Mouse (Mus musculus): ENCODE measurements around the gene Angptl6. TPM values are rescaled to one million over a fixed set of nuclear protein-coding genes. Genes with fewer than 3 reads are reported as not detected.

Angptl6 gene
- polyA plus RNA-seq (2015; fragmentation: Nextera tagmentation; extraction: Ambion mirVana), result 7.7 and 7.9 TPM in 2 replicates

DNA sequence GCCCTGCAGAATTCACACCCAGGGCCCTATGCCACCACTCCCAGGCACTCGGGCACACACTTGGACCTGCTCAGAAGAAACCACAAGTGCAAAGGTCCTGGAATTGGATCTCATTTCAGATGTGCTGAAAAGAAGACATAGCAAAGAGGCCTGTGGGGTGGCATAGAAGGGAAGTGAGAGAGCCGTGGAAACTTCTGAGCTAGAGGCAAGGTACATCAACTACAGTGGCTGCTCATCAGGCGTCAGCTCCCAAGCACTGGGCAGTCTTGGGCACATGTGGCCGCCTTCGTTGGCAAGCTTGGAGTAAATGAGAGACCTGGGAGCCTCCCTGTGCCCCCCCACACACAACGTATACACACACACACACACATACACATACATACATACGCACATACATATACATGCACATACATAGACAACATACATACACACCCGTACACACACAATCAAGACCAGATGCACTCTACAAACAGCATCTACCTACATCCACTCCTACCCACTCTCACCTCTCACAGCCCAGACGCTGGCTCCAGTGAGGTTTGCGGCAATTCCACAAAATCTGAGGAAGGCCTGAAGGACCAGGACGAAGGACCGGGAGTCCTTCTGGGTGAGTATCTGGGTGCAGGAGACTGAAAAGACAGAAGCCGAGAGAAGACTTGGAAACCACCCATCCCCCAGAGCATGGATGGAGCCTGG lies at the start of gene Angptl6:
Gene Angptl6 (minus strand): TSS at position 631 of the 696 bp plus-strand sequence.
- Histone ChIP-seq H3K36me3 (ENCODE audit: control insufficient read depth, insufficient read depth, low read length) (no peaks in the 10 kb centered on the region), H3K4me1 (replicated peaks; ENCODE audit: control insufficient read depth, insufficient read depth) (no peaks in the 10 kb centered on the region), H3K9ac (ENCODE audit: low read length) (peak within 1 kb of the TSS; percentile 73), H3K4me3 (ENCODE audit: low read depth, low read length) (peak within 1 kb of the TSS; percentile 41), H3K4me2 (replicated peaks; ENCODE audit: low read depth) (peak within 1 kb of the TSS; percentile 80), H3K9me3 (ENCODE audit: control insufficient read depth, low read length) (no peaks in the 10 kb centered on the region), H3K27me3 (ENCODE audit: control insufficient read depth, insufficient read depth, low read length) (no peaks in the 10 kb centered on the region), H3K27ac (replicated peaks) (peak within 1 kb of the TSS; percentile 92)
- DNase-seq (ENCODE audit: low spot score) (no peak), ATAC-seq (ENCODE audit: low FRiP score, low TSS enrichment) (no peak)
- no peak for TF ChIP-seq EP300 (optimal IDR thresholded peaks at IDR 0.05)
- 74% methylated on average over 13 of the region's 13 CpGs for WGBS

DNA sequence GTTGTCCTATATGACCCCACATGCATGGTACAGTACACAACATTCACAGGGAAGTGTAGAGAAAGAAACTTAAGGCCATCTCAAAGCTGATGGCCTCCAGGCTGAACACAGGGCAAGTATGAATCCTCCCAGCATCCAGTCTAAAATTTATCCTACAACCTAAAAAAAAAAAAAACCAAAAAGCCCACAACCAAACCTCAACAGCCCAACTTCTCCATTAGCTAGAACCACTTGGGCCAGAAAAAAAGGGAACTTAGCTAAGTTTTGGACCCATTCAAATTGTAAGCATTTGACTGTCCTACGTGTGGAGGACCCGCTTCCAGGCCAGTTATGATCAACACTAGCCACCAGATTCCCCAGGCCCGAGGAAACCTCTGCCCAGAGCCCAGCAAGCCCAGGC lies 43.7 kb upstream of the Angptl6 start:
- DNase-seq (ENCODE audit: low spot score) (no peak), ATAC-seq (ENCODE audit: low FRiP score, low TSS enrichment) (no peak)
- Histone ChIP-seq H3K4me1 (replicated peaks; ENCODE audit: control insufficient read depth, insufficient read depth) (no peaks in the 10 kb centered on the region), H3K27me3 (ENCODE audit: control insufficient read depth, insufficient read depth, low read length) (no peaks in the 10 kb centered on the region), H3K27ac (replicated peaks) (no peak overlapping the region), H3K4me2 (replicated peaks; ENCODE audit: low read depth) (no peak overlapping the region), H3K4me3 (ENCODE audit: low read depth, low read length) (no peak overlapping the region), H3K9me3 (ENCODE audit: control insufficient read depth, low read length) (no peaks in the 10 kb centered on the region), H3K36me3 (ENCODE audit: control insufficient read depth, insufficient read depth, low read length) (peaks cover 40% of the 10 kb centered on the region), H3K9ac (ENCODE audit: low read length) (no peak overlapping the region)
- WGBS, result 85% methylated on average over 3 of the region's 3 CpGs
- TF ChIP-seq CTCF (IDR thresholded peaks at IDR 0.05; ENCODE audit: low read depth), result no peak
- TF ChIP-seq EP300 (optimal IDR thresholded peaks at IDR 0.05), result no peak

DNA sequence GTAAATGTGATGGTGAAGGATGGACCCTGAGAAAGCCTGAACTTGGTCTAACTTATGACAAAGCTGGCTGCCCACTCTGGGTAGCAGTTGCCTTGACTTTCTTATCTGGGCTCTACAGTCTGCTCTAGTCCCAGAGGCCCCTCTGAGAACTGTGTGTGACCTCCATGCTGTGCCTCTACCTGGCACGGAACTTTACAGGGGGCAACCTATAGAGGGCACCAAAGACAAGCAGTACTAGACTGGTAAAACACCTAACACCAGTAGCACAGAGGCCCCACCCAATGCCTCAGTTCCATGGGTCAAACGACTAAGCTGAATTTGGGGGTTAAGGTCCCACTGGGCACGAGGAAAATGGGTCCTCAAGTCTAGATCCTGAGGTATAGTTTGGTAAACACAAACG lies 36.6 kb upstream of the Angptl6 start:
- 83% methylated on average over 4 of the region's 4 CpGs for WGBS
- Histone ChIP-seq H3K36me3 (ENCODE audit: control insufficient read depth, insufficient read depth, low read length) (peaks cover 44% of the 10 kb centered on the region), H3K9me3 (ENCODE audit: control insufficient read depth, low read length) (no peaks in the 10 kb centered on the region), H3K4me2 (replicated peaks; ENCODE audit: low read depth) (no peak overlapping the region), H3K27ac (replicated peaks) (no peak overlapping the region), H3K4me1 (replicated peaks; ENCODE audit: control insufficient read depth, insufficient read depth) (no peaks in the 10 kb centered on the region), H3K9ac (ENCODE audit: low read length) (no peak overlapping the region), H3K4me3 (ENCODE audit: low read depth, low read length) (no peak overlapping the region), H3K27me3 (ENCODE audit: control insufficient read depth, insufficient read depth, low read length) (no peaks in the 10 kb centered on the region)
- DNase-seq (ENCODE audit: low spot score), result peak; percentile 26
- ATAC-seq (ENCODE audit: low FRiP score, low TSS enrichment), result peak; percentile 52
- TF ChIP-seq CTCF (IDR thresholded peaks at IDR 0.05; ENCODE audit: low read depth), result peak; percentile 71
- TF ChIP-seq EP300 (optimal IDR thresholded peaks at IDR 0.05), result no peak

DNA sequence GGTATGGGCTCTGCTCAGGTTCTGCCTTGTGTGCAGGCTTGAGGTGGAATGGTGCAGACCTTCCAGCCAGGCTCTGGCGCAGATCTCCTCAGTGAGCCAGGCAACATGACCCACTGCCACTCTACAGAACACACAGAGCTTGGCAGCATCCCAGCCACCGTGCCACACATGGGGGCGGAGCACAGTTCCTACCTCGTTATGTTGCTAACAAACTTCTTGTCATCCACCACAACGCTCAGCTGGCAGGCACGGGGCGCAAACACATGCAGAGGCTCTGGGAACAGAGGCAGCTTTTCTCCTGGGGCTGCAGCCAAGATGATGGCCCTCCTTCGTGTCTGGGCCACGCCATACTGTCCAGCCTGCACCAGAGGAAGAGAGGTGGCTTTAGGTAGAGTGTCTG lies 30.4 kb upstream of the Angptl6 start:
- Histone ChIP-seq H3K9me3 (ENCODE audit: control insufficient read depth, low read length) (no peaks in the 10 kb centered on the region), H3K36me3 (ENCODE audit: control insufficient read depth, insufficient read depth, low read length) (peaks cover 32% of the 10 kb centered on the region), H3K27me3 (ENCODE audit: control insufficient read depth, insufficient read depth, low read length) (no peaks in the 10 kb centered on the region), H3K9ac (ENCODE audit: low read length) (no peak overlapping the region), H3K27ac (replicated peaks) (no peak overlapping the region), H3K4me1 (replicated peaks; ENCODE audit: control insufficient read depth, insufficient read depth) (no peaks in the 10 kb centered on the region), H3K4me3 (ENCODE audit: low read depth, low read length) (no peak overlapping the region), H3K4me2 (replicated peaks; ENCODE audit: low read depth) (no peak overlapping the region)
- WGBS, result 93% methylated on average over 9 of the region's 9 CpGs
- DNase-seq (ENCODE audit: low spot score) (no peak), ATAC-seq (ENCODE audit: low FRiP score, low TSS enrichment) (no peak)
- TF ChIP-seq EP300 (optimal IDR thresholded peaks at IDR 0.05) (no peak), CTCF (IDR thresholded peaks at IDR 0.05; ENCODE audit: low read depth) (no peak)

DNA sequence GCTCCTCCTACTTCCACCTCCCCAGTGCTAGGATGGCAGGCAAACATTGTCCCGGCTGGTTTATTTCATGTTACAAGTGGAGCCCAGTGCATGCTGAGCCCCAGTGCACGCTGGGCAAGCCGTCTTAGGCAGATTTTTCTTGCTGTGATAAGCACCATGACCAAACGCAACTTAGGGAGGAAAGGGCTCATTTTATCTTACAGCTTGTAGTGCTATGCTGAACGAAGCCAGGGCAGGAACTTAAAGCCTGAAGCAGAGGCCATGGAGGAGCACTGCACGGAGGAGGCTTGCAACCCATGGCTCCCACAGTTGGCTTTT lies 22.6 kb upstream of the Angptl6 start:
- no peaks in the 10 kb centered on the region for H3K27me3 ChIP-seq (ENCODE audit: control insufficient read depth, insufficient read depth, low read length)
- H3K4me2 ChIP-seq (replicated peaks; ENCODE audit: low read depth), result no peak overlapping the region
- no peak for TF ChIP-seq EP300 (optimal IDR thresholded peaks at IDR 0.05)
- no peak for TF ChIP-seq CTCF (IDR thresholded peaks at IDR 0.05; ENCODE audit: low read depth)
- 0 out of 2 replicates have a peak, but pooled peaks cover 4% of the 10 kb centered on the region for H3K4me1 ChIP-seq (replicated peaks; ENCODE audit: control insufficient read depth, insufficient read depth)
- no peak overlapping the region for H3K9ac ChIP-seq (ENCODE audit: low read length)
- WGBS, result 23% methylated on average over 6 of the region's 6 CpGs
- H3K27ac ChIP-seq (replicated peaks), result no peak overlapping the region
- peaks cover 10% of the 10 kb centered on the region for H3K36me3 ChIP-seq (ENCODE audit: control insufficient read depth, insufficient read depth, low read length)
- DNase-seq (ENCODE audit: low spot score) (peak; percentile 26), ATAC-seq (ENCODE audit: low FRiP score, low TSS enrichment) (peak; percentile 12; the same call in 1 of the 2 replicates)
- no peak overlapping the region for H3K4me3 ChIP-seq (ENCODE audit: low read depth, low read length)
- no peaks in the 10 kb centered on the region for H3K9me3 ChIP-seq (ENCODE audit: control insufficient read depth, low read length)

DNA sequence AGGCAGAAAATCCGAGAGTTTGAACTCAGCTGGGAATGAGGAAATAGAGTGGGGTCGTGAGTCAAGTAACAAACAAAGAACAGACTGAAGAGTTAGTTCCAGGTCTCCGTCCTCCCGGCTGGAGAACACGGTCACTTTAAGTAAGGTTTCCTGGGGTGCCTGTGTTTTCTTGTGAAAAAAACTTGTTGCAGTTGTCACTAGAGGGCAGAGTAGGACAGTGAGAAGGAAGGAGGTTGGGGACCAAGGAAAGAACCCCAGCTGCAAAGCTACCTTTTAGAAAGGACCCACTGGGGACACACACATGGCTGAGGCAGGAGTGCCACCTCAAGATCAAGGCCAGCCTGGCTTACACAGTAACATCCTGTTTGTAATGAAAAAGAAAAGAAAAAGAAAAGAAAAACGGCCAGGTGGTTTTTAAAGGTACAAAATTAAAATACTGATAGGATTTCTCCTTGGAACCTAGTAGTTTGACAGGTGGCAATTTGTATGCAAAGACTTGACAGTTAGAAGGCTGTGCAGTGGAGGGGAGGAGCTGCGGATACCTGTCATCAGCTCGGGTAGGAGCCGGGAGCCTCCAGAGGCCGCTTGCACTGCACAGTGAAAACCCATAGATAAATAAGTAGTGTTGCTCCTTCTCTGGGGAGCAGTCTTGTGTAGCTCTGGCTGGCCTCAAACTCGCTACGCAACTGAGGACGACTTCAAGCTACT lies 22.1 kb upstream of the Angptl6 start:
- H3K4me2 ChIP-seq (replicated peaks; ENCODE audit: low read depth), result 0 out of 2 replicates have a peak overlapping the region, but pooled peaks have one; percentile 3
- peak; percentile 14 for ATAC-seq (ENCODE audit: low FRiP score, low TSS enrichment)
- WGBS, result 9% methylated on average over 13 of the region's 13 CpGs
- peak; percentile 27 for DNase-seq (ENCODE audit: low spot score)
- H3K9ac ChIP-seq (ENCODE audit: low read length), result no peak overlapping the region
- H3K9me3 ChIP-seq (ENCODE audit: control insufficient read depth, low read length), result no peaks in the 10 kb centered on the region
- TF ChIP-seq CTCF (IDR thresholded peaks at IDR 0.05; ENCODE audit: low read depth) (peak; percentile 86), EP300 (optimal IDR thresholded peaks at IDR 0.05) (no peak)
- H3K4me3 ChIP-seq (ENCODE audit: low read depth, low read length), result no peak overlapping the region
- peaks cover 7% of the 10 kb centered on the region for H3K36me3 ChIP-seq (ENCODE audit: control insufficient read depth, insufficient read depth, low read length)
- no peak overlapping the region for H3K27ac ChIP-seq (replicated peaks)
- 0 out of 2 replicates have a peak, but pooled peaks cover 4% of the 10 kb centered on the region for H3K4me1 ChIP-seq (replicated peaks; ENCODE audit: control insufficient read depth, insufficient read depth)
- no peaks in the 10 kb centered on the region for H3K27me3 ChIP-seq (ENCODE audit: control insufficient read depth, insufficient read depth, low read length)

All from stomach, postnatal 0 days (tissue).